In the genomic region with DNA sequence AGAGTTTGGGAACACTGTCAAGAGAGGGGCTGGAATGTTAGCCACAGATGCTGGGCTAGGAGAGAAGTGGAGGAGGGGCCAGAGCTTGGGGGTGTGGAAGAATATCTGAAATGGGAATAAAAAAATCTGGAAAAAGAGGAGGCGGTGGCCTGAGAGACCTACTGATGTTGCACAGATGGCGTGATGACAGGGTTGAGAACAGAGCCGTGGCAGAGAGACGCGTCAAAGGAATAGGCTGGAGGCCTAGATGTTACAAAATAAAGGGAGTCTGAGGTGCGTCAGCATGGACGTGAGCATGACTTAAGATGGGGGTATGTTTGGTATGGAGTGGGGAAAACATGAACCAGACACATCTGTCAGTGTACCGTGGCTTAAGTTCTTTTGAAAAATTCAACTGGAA, we compare ENCODE assay signal across 12 mouse cellular contexts.
DNase-seq lines count a peak whose midpoint lies in the region; ATAC-seq and TF ChIP-seq lines count a peak whose summit lies in the region.
"Had no signal": no experiment of that assay in that cellular context is flagged by ENCODE, and none has a peak within 500 bp of the region (broad histone marks: within the 10 kb centered on the region; RNA-seq: fewer than 3 reads in every experiment).

No protein-coding gene starts in this region.

- H3K9me3 ChIP-seq in intestine, embryonic 14.5 days (ENCODE audit: control insufficient read depth, low read length), result no peaks in the 10 kb centered on the region
- H3K9me3 ChIP-seq in intestine, postnatal 0 days (ENCODE audit: control insufficient read depth), result no peaks in the 10 kb centered on the region
- no peaks in the 10 kb centered on the region for H3K9me3 ChIP-seq in embryonic facial prominence, embryonic 15.5 days (replicated peaks)
- no peaks in the 10 kb centered on the region for H3K9me3 ChIP-seq in heart, embryonic 14.5 days (ENCODE audit: control insufficient read depth, low read length)
- no peaks in the 10 kb centered on the region for H3K9me3 ChIP-seq in lung, postnatal 0 days (ENCODE audit: low read length)
- H3K9me3 ChIP-seq: liver, embryonic 15.5 days had no signal

- no peaks in the 10 kb centered on the region for H3K4me1 ChIP-seq in intestine, embryonic 14.5 days (replicated peaks; ENCODE audit: control insufficient read depth, insufficient read depth, low read length)
- H3K4me1 ChIP-seq in intestine, postnatal 0 days (replicated peaks; ENCODE audit: control insufficient read depth, insufficient read depth, low read length), result no peaks in the 10 kb centered on the region
- no peaks in the 10 kb centered on the region for H3K4me1 ChIP-seq in embryonic facial prominence, embryonic 15.5 days
- peaks cover 24 to 51% of the 10 kb centered on the region in 2 experiments for H3K4me1 ChIP-seq in heart, embryonic 14.5 days (ENCODE audit: control insufficient read depth in 2 of 2, insufficient read depth in 2 of 2, low read length in 2 of 2)
- H3K4me1 ChIP-seq in lung, postnatal 0 days (ENCODE audit: insufficient read depth, low read depth, low read length), result no peaks in the 10 kb centered on the region
- H3K4me1 ChIP-seq: liver, embryonic 15.5 days had no signal

- 51% methylated on average over 8 of the region's 8 CpGs for WGBS in intestine, embryonic 14.5 days
- 65% methylated on average over 8 of the region's 8 CpGs for WGBS in intestine, postnatal 0 days
- WGBS in embryonic facial prominence, embryonic 15.5 days, result 57% methylated on average over 8 of the region's 8 CpGs
- 12% methylated on average over 8 of the region's 8 CpGs for WGBS in heart, embryonic 14.5 days
- 59% methylated on average over 8 of the region's 8 CpGs for WGBS in lung, postnatal 0 days

- 0 out of 2 replicates have a peak, but pooled peaks have one; percentile 15 for ATAC-seq in intestine, embryonic 14.5 days (replicated peaks; ENCODE audit: low FRiP score, low TSS enrichment, low read depth)
- ATAC-seq in intestine, postnatal 0 days, result no peak
- 0 out of 2 replicates have a peak, but pooled peaks have one; percentile 43 for ATAC-seq in embryonic facial prominence, embryonic 15.5 days (ENCODE audit: insufficient number of reproducible peaks, low FRiP score, low TSS enrichment, low read depth)
- peak; percentile 66 for ATAC-seq in heart, embryonic 14.5 days (ENCODE audit: insufficient number of reproducible peaks, insufficient read depth, low FRiP score, low read depth)
- peak; percentile 93 for ATAC-seq in lung, postnatal 0 days

- H3K36me3 ChIP-seq in intestine, embryonic 14.5 days (ENCODE audit: control insufficient read depth, insufficient read depth, low read length), result no peaks in the 10 kb centered on the region
- no peaks in the 10 kb centered on the region for H3K36me3 ChIP-seq in intestine, postnatal 0 days (ENCODE audit: control insufficient read depth, insufficient read depth)
- H3K36me3 ChIP-seq in embryonic facial prominence, embryonic 15.5 days, result no peaks in the 10 kb centered on the region
- H3K36me3 ChIP-seq in heart, embryonic 14.5 days (ENCODE audit: control insufficient read depth, insufficient read depth, low read length), result peaks cover 14% of the 10 kb centered on the region
- H3K36me3 ChIP-seq in lung, postnatal 0 days (ENCODE audit: insufficient read depth, low read length), result no peaks in the 10 kb centered on the region
- H3K36me3 ChIP-seq: liver, embryonic 15.5 days had no signal

- H3K27me3 ChIP-seq in intestine, embryonic 14.5 days (replicated peaks; ENCODE audit: control insufficient read depth, insufficient read depth, low read length), result no peaks in the 10 kb centered on the region
- no peaks in the 10 kb centered on the region for H3K27me3 ChIP-seq in intestine, postnatal 0 days (replicated peaks; ENCODE audit: control insufficient read depth, insufficient read depth, low read length)
- H3K27me3 ChIP-seq in embryonic facial prominence, embryonic 15.5 days, result no peaks in the 10 kb centered on the region
- H3K27me3 ChIP-seq in heart, embryonic 14.5 days (ENCODE audit: control insufficient read depth, insufficient read depth, low read length), result no peaks in the 10 kb centered on the region
- H3K27me3 ChIP-seq in lung, postnatal 0 days (replicated peaks; ENCODE audit: insufficient read depth, low read length), result no peaks in the 10 kb centered on the region
- H3K27me3 ChIP-seq: liver, embryonic 15.5 days had no signal

- H3K4me3 ChIP-seq in intestine, embryonic 14.5 days (ENCODE audit: low read depth, low read length), result no peak overlapping the region
- H3K4me3 ChIP-seq in intestine, postnatal 0 days (ENCODE audit: low read depth, low read length), result no peak overlapping the region
- no peak overlapping the region for H3K4me3 ChIP-seq in embryonic facial prominence, embryonic 15.5 days (replicated peaks)
- H3K4me3 ChIP-seq in heart, embryonic 14.5 days (ENCODE audit: control insufficient read depth in 1 of 2, insufficient read depth in 1 of 2, low read depth in 1 of 2, low read length in 2 of 2), result no peak overlapping the region
- H3K4me3 ChIP-seq in lung, postnatal 0 days (ENCODE audit: low read depth, low read length), result no peak overlapping the region
- H3K4me3 ChIP-seq: left cerebral cortex, adult 2 months; liver, embryonic 15.5 days had no signal

- peak; percentile 68 for TF ChIP-seq EP300 in lung, postnatal 0 days (IDR thresholded peaks at IDR 0.05)

- DNase-seq in intestine, embryonic 14.5 days (ENCODE audit: low spot score), result no peak
- peak; percentile 85 for DNase-seq in lung, postnatal 0 days (ENCODE audit: low spot score)
- no peak for DNase-seq in right cerebral cortex, postnatal 25 days
- no peak for DNase-seq in right cerebral cortex, postnatal 4 days
- DNase-seq in left cerebral cortex, postnatal 4 days, result no peak
- DNase-seq: B cell, adult 2 months; gastrocnemius, postnatal 14 days had no signal

- no peak overlapping the region for H3K4me2 ChIP-seq in intestine, embryonic 14.5 days (ENCODE audit: low read length)
- no peak overlapping the region for H3K4me2 ChIP-seq in intestine, postnatal 0 days (replicated peaks; ENCODE audit: low read depth)
- H3K4me2 ChIP-seq in embryonic facial prominence, embryonic 15.5 days (replicated peaks), result no peak overlapping the region
- H3K4me2 ChIP-seq in heart, embryonic 14.5 days (ENCODE audit: low read length), result peak overlapping the region; percentile 20
- H3K4me2 ChIP-seq in lung, postnatal 0 days (replicated peaks; ENCODE audit: low read depth, low read length), result no peak overlapping the region
- H3K4me2 ChIP-seq: liver, embryonic 15.5 days had no signal

- TF ChIP-seq CTCF in intestine, postnatal 0 days (IDR thresholded peaks at IDR 0.05; ENCODE audit: low read depth), result no peak
- no peak for TF ChIP-seq CTCF in lung, postnatal 0 days (IDR thresholded peaks at IDR 0.05)

- intact Hi-C loops in left cerebral cortex, postnatal 4 days (cut with DNase I), result no loop called here

- H3K9ac ChIP-seq in intestine, embryonic 14.5 days (ENCODE audit: low read length), result no peak overlapping the region
- H3K9ac ChIP-seq in intestine, postnatal 0 days (ENCODE audit: low read depth, low read length), result no peak overlapping the region
- H3K9ac ChIP-seq in embryonic facial prominence, embryonic 15.5 days, result no peak overlapping the region
- H3K9ac ChIP-seq in heart, embryonic 14.5 days (ENCODE audit: low read length), result no peak overlapping the region
- H3K9ac ChIP-seq in lung, postnatal 0 days (replicated peaks; ENCODE audit: low read depth), result no peak overlapping the region
- H3K9ac ChIP-seq: liver, embryonic 15.5 days had no signal

- H3K27ac ChIP-seq in intestine, embryonic 14.5 days (ENCODE audit: low read depth), result 0 out of 2 replicates have a peak overlapping the region, but pooled peaks have one; percentile 14
- H3K27ac ChIP-seq in intestine, postnatal 0 days (ENCODE audit: low read depth, low read length), result no peak overlapping the region
- H3K27ac ChIP-seq in embryonic facial prominence, embryonic 15.5 days (replicated peaks), result no peak overlapping the region
- peak overlapping the region; percentile 69 to 93 for H3K27ac ChIP-seq in heart, embryonic 14.5 days (replicated peaks in 1 of 2; ENCODE audit: control insufficient read depth in 1 of 2, insufficient read depth in 1 of 2, low read depth in 2 of 2, low read length in 2 of 2)
- no peak overlapping the region for H3K27ac ChIP-seq in lung, postnatal 0 days (ENCODE audit: low read length)
- H3K27ac ChIP-seq: left cerebral cortex, adult 2 months; liver, embryonic 15.5 days had no signal

Comparison
In these comparisons a context has a peak if more than half of its experiments do, and no peak if none do; other contexts are left out.
1. H3K27ac ChIP-seq: peak in intestine, embryonic 14.5 days (single experiment) and heart, embryonic 14.5 days (2 of 2); none in intestine, postnatal 0 days (single experiment), embryonic facial prominence, embryonic 15.5 days (single experiment) and lung, postnatal 0 days (single experiment).